Mouse (Mus musculus) c-Kit-negative CD71-positive TER-119-positive erythroid progenitor cells, embryonic 14.5 days (primary cell): Measurements from ENCODE around the gene Praf2.
A peak's percentile ranks its signal among the peaks of the same experiment; 100 is the strongest.
"Not testable (repeated sequence)": the region's sequence is repeated elsewhere in the genome, so short reads cannot be mapped to it uniquely, and the experiment has no call there.

ENCODE experiments used
- DNase-seq: peaks from one replicate; pipeline ENCODE4 v3.0.0-alpha.2; 2013; ENCODE audit warnings: low read depth, low spot score

Praf2 gene

DNA sequence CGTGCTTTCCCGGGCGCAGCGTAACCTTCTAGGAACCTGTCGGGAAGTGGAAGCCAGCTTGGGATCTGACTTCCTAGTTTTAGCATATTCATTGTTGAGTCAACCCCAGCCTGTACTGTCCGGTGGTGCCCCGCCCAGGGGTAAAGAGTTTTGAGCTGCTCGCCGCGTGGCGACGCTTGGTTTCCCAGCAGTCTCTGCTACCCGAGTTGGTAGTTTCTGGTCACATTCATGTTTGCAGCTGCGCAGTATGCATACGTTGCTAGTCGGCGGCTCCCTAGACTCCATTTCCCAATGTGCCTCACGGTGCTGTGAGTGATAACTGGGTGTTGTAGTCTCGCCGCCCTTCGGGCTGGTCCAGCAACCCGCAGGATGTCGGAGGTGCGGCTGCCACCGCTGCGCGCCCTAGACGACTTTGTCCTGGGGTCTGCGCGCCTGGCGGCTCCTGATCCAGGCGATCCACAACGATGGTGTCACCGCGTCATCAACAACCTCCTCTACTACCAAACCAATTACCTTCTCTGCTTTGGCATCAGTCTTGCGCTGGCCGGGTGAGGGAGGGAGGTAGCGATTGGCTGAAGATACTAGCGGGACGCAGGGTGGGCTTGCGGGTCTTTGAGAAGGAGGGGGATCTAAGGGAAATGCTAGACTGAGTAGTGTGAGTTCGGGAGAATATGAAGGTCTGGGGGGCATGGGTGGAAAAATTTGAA, at the start of gene Praf2:
Gene Praf2 (plus strand): TSS at position 225 of the 707 bp plus-strand sequence.
- peak; percentile 45 for DNase-seq

DNA sequence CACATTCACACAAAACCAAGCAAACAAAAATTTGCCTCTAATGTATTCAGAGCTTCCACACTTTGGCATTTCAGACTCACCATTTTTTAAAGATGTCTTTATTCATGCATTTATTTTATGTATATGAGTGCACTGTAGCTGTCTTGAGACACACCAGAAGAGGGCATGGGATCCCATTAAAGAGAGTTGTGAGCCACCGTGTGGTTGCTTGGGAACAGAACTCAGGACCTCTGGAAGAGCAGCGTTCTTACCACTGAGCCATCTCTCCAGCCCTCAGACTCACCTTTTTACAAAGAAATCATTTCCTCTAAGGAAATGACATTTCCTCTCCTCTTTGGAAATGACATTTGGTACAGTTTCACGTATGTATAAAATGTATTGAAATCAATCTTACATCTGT, 49.3 kb upstream of the Praf2 start:
- DNase-seq: no peak

DNA sequence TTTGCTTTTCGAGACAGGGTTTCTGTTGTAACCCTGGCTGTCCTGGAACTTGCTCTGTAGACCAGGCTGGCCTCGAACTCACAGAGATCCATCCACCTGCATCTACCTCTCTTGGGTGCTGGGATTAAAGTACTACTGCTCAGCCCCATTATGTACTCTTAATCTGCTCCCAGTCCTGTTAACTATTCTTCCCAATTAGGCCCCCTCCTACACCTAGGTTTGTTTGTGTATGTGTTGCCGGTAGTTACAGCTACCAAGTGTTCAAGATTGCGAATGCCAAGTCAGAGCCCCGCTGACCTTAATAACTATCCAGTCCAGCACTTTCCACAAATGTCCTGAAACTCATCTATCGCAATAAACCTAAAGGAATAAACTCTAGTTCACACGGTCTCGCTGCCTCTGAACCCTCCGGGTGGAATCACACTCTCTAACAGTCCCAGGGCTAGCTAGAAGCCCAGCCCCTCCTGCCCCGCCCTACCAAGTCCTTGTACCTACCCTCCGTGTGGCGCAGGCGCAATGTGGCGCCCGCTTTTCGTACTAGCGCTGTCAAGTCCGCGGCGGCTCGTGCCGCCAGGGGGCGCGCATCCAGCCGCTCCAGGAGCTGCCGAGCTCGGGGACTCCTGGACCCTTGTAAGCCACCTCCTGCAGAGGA, 48.7 kb upstream of the Praf2 start:
- DNase-seq: peak; percentile 69

DNA sequence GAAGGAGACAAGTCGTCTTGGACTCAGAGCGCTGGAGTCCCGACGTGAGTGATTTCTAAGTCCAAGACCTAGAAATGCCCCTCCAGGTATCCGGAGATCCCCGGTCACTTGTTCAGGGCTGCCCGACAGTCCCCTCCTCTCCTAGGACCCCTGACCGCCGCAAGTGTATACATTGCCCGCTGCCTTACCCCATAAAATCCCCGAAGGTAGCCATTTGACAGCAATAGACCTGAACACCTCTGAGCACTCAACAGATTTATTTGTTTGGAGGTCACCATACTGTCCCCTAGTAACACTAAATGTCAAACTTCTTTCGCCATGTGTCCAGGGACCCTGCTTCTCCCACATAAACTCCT, 48.2 kb upstream of the Praf2 start:
- no peak for DNase-seq

DNA sequence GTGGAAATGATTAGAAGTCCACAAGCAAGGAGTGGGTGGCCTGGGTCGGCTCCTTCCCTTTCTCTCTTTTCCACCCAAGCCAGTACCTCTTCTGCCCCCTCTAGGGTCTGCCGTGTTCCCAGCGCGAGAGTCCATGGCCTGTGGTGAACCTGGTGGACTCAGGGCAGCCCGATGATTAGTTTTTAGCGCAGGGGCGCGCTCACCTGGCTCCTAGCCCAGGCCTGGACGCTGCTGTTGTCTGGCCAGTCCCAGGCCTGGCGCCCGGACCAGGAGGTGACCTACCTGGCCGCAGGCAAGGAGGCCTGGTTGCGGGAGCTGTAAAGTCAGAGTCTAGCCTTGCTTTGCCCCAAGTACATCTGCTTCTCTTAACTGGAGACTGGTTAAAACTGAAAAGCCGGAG, 47.4 kb upstream of the Praf2 start, which contains the start of gene Magix:
Gene Magix (minus strand): TSS at position 388 of the 400 bp plus-strand sequence.
- no peak for DNase-seq

DNA sequence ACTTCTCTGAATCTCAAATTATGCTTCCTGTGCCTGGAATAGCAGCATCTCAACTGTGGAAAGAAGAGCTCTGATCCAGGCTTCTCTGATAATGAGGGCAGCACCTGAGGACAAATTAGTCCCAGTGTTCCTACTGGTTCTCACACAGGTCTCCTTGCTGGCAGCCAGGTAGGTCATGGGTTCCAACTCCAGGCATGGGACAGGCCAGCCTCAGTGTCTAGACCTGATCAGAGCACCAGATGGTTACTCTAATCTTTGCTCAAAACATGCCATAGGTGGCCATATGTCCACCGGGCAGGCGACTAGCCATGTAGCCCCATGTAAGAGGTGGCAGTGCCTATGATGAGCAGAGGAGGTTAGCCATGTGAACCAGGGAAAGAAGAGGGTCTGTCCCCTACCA, 39.9 kb upstream of the Praf2 start:
- DNase-seq: no peak

DNA sequence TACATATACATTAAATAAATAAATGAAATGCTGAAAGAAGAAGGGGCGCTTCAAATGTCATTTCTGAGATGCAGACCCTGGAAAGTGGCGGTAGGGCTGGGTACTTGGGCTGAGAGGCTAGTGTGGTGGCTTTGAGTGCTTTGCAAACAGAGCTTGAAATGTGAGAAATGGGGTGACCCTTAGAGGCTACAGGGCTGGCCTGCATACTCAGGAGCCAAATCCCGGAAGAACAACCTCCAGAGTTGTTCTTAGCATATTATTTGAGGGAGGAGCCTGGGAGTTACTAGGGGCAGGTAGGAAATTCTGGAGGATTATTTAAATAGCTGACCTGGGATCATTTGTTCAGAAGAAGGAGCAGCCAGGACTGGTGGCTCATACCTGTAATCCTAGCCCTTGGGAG, 37.8 kb upstream of the Praf2 start:
- DNase-seq: no peak

DNA sequence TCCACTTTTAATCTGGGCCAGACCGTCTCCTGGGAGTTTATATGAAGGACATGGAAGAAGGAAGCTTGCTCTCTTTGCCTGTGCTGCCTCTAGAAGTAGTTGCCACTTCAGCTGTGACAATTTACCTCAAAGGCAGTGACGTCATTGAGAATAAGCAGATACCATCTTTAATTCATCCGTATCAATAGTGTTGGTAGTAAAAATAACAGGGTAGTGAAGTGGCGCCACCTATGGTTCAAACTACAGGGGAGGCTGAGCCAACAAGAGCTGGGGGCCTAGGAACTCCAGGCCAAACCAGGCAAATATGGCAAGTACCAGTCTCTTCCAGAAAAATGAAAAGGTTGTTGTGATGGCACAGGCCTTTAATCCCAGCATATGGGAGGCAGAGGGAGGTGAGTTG, 35.4 kb upstream of the Praf2 start:
- no peak for DNase-seq

DNA sequence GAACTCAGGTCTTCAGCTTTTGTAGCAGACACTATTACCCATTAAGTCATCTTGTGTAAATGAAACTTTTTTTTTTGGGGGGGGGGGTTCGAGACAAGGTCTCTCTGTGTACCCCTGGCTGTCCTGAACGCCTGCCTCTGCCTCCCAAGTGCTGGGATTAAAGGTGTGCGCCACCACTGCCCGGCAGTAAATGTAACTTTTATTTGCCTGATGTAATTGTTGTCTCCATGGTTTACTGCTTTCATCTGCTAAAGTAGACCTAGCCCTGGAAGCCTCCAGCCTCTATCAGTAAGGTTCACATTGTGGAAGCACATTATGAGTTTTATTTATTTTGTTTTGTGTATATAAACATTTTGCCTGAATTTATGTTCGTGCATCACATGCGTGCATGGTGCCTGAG, 31.7 kb upstream of the Praf2 start:
- no peak for DNase-seq

DNA sequence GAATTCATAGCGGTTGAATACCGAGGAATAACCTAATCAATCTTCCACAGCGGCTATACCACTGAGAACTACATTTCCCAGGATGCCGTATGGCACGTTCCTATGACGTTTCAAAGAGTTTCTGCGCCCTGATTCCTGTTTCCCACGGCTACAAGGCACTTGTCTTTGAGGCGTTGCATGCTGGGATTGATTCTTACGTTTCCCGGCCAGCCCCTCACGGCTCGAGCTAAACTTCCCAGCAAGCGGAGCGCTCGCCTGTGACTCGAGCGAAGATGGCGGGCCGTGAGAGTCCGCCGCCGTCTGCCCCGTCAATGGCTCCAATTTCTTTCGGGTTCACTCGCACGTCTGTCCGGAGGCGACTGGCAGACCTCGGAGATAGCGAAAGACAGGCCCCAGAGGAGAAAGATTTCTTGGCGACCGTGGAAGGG, 31.3 kb upstream of the Praf2 start, which contains the start of gene Gpkow:
Gene Gpkow (plus strand): TSS at position 178 of the 428 bp plus-strand sequence.
- peak; percentile 80 for DNase-seq

DNA sequence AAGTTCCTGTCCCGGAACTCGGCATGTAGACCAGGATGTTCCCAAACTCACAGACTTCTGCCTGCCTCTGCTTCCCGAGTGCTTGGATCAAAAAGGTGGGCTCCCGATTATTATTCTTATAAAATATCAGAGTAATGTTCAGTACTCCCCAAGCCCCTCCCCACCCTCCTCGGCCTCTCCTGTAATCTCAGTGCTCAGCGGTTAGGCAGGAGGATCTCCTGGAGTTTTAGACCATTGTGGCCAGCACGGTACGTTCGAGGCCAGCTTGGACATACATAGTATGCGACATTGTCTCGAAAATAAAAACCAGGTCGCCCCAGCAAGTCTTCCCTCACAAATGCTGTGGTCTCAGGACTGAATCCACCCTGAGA, 14.5 kb upstream of the Praf2 start:
- not testable (repeated sequence) for DNase-seq

DNA sequence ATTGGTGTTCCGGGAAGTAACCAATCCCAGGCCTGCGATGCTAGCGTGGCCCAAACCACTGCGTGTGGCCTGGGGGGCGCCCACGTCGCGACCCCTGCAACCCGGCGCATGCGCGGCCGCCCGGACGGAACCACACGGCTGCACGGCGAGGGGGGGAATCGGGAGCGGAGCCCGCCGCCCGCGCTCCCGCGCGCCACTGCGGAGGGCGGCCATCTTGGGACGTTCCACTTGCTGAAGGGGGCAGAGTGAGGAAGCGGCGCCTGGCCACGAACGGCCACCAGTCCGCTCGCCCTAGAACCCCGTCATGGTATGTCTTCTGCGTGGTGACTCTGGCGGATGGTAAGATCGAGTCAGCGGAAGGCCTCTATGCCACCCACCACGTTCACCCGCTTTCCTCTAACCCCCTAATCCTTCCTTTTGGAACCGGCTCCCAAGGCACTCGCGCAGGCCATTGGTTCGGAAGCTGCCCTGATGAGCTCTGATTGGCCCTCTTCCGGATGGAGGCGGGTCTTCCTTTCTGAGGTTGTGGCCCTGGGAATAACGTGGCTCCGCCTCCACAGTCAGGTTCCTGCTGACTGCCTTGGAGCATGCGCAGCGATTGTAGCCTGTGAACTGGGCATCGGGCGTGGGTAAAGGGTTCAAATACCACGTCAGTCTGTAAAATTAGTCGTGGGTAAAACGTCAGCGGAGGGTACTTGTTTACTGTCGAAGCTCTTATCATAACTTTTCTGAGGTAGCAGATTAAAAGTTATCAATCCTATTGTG, 13.9 kb upstream of the Praf2 start, which contains the start of gene Wdr45:
Gene Wdr45 (plus strand): TSS at position 199 of the 765 bp plus-strand sequence.
- peak; percentile 85 for DNase-seq

DNA sequence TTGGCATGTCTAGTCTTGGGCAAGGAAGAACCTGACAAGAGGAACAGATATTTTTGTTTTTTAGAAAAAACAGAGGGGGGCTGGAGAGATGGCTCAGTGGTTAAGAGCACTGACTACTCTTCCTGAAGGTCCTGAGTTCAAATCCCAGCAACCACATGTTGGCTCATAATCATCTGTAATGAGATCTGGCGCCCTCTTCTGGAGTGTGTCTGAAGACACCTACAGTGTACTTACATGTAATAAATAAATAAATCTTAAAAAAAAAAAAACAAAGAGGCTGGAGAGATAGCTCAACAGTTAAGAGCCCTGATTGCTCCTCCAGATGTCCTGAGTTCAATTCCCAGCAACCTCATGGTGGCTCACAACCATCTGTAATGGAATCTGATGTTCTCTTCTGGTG, 12.2 kb upstream of the Praf2 start:
- not testable (repeated sequence) for DNase-seq

DNA sequence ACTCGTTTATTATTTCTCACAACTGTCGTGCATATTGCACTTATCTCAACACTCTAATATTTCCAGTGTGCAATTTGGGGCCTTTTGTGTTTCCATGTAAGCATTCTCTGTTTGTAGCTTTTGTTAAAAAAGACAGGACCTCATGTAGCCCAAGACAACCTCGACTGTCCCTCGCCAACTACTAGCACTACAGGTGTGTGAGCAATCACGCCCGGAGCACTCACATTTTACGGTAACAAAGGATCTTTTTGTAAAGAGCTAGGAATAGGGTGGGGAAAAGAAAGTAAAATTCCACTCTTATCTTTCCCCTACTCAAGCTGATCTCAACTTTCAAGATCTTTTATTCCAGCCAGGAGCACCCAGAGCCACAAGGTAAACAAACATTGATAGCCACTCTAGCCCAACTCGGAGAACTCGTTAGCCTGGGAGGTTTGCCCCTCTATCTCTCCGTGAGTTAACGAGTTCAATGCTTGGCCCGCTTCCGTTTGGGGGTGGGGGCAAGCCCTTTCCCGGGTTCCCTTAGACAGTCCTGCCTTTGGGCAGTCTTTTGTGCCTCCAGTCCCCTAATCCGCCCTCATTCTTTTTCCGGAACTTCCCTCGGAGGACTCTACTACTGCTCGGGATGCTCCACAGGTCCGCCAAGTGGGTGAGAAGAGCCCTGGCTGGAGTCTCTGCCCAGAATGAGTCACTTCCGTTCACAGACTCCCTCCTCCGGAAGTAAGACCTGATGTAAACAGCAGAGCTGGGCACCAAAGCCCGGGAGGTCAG, 6.5 kb upstream of the Praf2 start, which contains the start of gene Gm45208:
Gene Gm45208 (plus strand): TSS at position 732 of the 768 bp plus-strand sequence.
- DNase-seq: peak; percentile 71

DNA sequence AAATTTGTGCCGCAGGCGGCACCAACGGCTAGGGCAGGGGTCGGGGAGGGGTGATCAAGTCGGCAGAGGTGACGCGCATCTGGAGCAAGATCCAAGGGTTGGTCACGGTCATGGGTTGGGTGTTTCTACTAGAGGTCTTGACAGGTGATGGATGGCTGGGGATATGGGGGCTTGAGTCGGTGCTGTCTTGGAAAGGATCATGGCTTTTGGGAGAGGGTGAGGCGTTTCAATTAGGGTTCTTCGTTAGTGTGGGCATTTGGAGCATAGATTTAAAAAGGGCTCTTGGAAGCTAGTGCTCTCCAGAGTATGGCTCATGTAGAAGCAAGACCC, 6.0 kb upstream of the Praf2 start:
- DNase-seq: no peak

DNA sequence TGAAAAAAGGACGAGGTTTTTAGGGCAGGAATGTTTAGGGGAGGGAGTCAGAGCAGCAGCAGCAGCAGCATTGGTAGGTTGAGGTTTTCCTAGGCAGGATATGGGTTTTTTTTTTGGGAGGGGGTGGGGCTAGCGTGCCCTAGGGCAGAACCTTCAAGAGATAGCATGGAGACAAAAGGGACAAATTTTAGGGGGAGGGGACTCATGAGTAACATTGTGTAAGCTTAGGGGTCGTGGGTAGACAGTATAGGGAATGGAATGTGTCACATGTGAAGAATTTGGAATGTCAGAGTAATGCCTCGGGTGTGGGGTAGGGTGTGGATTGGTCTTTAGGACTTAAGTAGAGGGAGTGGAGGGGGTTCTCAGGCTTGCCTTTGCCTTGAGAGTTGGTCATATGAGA, 5.5 kb upstream of the Praf2 start:
- DNase-seq: no peak

DNA sequence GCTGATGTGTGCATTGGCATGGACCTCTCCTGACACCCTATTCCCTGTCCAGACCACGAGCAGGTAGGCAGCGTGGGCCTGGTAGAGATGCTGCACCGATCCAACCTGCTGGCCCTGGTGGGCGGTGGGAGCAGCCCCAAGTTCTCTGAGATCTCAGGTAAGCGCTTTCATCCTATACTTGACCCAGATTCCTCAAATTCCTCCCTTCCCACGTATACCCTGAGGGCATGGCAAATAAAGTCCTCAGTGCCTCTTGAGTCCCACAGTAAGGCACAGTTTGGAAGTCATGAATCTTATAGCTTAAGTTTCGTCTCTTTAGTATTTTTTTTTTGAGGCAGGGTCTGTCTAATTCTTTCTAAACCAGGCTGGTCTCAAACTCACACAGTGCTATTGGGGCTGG, 4.1 kb upstream of the Praf2 start:
- DNase-seq: no peak

DNA sequence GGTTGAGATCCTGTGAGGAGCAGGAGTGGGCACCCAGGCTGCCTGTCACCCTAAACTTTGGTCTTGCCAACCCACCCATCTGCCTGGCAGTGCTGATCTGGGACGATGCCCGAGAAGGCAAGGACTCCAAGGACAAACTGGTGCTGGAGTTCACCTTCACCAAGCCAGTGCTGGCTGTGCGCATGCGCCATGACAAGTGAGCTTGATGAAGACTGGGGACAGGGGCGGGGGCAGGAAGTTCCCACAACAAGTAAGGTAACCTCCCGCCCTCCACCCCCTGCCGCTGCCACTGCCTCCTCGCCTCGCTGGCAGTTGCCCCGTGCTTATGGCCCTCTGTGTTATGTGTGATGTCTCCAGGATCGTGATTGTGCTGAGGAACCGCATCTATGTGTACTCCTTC, 2.4 kb upstream of the Praf2 start:
- DNase-seq: no peak

DNA sequence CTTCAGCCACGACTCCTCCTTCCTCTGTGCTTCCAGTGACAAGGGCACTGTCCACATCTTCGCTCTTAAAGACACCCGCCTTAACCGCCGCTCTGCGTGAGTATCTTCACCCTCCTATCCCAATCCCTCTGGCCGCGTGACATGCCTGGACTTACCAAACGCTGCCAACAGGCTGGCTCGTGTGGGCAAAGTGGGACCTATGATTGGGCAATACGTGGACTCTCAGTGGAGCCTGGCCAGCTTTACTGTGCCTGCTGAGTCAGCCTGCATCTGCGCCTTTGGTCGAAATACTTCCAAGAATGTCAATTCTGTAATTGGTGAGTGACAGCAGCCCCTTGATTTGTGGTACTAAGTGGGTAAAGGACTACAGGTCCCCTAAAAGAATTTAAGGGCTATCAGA, 1.1 kb upstream of the Praf2 start:
- no peak for DNase-seq

DNA sequence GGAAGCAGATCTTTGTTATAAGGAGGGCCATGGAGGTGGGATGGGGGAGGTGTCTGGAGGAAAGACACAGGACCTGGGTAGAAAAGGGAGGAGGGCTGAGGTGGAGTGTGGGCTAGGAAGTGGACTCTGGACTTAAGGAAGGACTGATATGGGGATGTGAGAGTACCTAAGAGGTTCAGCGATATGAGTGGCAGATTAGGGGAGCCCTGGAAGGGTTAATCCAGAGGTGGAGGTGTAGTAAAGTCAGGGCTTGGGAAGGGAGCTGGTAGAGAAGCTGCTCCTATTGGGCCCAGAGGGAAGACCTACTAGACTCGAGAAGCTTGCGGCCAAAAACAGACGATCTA, 655 bp downstream of the Praf2 start:
- no peak for DNase-seq

DNA sequence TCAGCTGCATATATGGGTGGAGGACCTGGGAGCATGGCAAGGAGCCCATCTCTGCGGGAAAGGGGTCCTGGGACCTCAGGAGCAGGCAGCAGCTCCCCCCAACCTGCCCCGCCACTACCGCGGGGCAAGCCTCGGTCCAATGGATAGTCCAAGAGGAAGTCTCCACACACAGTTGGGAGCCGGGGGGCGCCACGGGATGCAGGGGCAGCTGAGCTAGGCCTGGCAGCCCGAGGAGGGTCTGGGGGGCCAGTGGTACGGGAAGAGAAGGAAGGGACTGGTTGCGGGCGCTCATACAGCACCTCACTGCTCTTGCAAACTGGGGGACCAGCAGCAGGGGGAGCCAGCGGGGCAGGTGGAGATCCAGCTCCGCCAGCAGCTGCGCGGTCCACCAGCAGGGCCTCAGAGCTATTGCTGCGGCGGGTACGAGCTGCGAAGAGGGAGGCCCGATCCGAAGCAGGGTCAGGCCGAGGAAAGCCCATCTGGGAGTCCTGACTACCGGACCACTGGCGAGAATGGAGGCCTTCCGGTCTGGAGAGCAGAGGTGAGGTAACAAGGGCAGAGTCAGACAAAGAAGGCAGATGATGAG, 5.4 kb downstream of the Praf2 start:
- peak; percentile 31 for DNase-seq
